Mouse (Mus musculus) embryonic facial prominence, embryonic 11.5 days (tissue): ENCODE measurements around the gene Tbc1d4. TPM values are rescaled to one million over a fixed set of nuclear protein-coding genes. Genes with fewer than 3 reads are reported as not detected.

ENCODE experiments used
- ATAC-seq: fragments of 200-750 bp; cut with Nextera tagmentation; replicated peaks from 2 replicates; pipeline ENCODE4 v1.8.0; 2017; ENCODE audit warnings: low read depth; ENCODE audit not compliant: insufficient number of reproducible peaks, low FRiP score, low TSS enrichment
- DNase-seq: peaks from one replicate; pipeline ENCODE4 v3.0.0-alpha.2; 2015; ENCODE audit warnings: low spot score
- H3K27ac ChIP-seq: fragments of 300-500 bp; sonication (generic); replicated peaks from 2 replicates; pipeline ENCODE4 v1.5.1; 2014; ENCODE audit warnings: mild to moderate bottlenecking, low read depth, low read length, control low read depth
- H3K27me3 ChIP-seq: fragments of 300-500 bp; sonication (generic); 2 replicates; pipeline ENCODE4 v1.6.1; 2014; ENCODE audit warnings: mild to moderate bottlenecking, low read length, moderate library complexity, mixed read lengths; ENCODE audit not compliant: control insufficient read depth, insufficient read depth
- H3K36me3 ChIP-seq: fragments of 300-500 bp; sonication (generic); replicated peaks from 2 replicates; pipeline ENCODE4 v1.6.1; 2014; ENCODE audit warnings: low read depth, mild to moderate bottlenecking, low read length, moderate library complexity, mixed read lengths; ENCODE audit not compliant: control insufficient read depth, insufficient read depth
- H3K4me1 ChIP-seq: fragments of 300-500 bp; sonication (generic); 2 replicates; pipeline ENCODE4 v1.6.1; 2014; ENCODE audit warnings: low read length, mixed read lengths; ENCODE audit not compliant: control insufficient read depth, insufficient read depth
- H3K4me2 ChIP-seq: fragments of 300-500 bp; sonication (generic); 2 replicates; pipeline ENCODE4 v1.6.1; 2014; ENCODE audit warnings: low read depth, mild to moderate bottlenecking, control low read depth, low read length, moderate library complexity
- H3K4me3 ChIP-seq: fragments of 300-500 bp; sonication (generic); 2 replicates; pipeline ENCODE4 v1.5.1; 2014; ENCODE audit warnings: low read depth, low read length, control low read depth
- H3K9ac ChIP-seq: fragments of 300-500 bp; sonication (generic); replicated peaks from 2 replicates; pipeline ENCODE4 v1.6.1; 2014; ENCODE audit warnings: mild to moderate bottlenecking, control low read depth, low read length
- H3K9me3 ChIP-seq: fragments of 300-500 bp; sonication (generic); replicated peaks from 2 replicates; pipeline ENCODE4 v1.6.1; 2016; ENCODE audit warnings: mild to moderate bottlenecking, low read length, inconsistent platforms, mixed read lengths; ENCODE audit not compliant: control insufficient read depth
- WGBS: fragments of 180-500 bp; shearing (Covaris S2); extraction: QIAGEN DNeasy Blood & Tissue Kit; methylation state at CpG from one replicate; pipeline ENCODE4 v1.1.7; 2014; 5-methylcytosine and 5-hydroxymethylcytosine counted together
- polyA plus RNA-seq: library from polyadenylated mRNA; unstranded; fragments of >200 nt; fragmentation: Nextera tagmentation; extraction: Ambion mirVana; gene quantifications from 2 replicates; pipeline ENCODE4 v1.2.1, GENCODE M21; 2014

Tbc1d4 gene
- polyA plus RNA-seq, 1 experiment from 2014 or later: 5.8 TPM

GRCm38 (mm10) chr14:101607631-101608518 is 1.1 kb downstream of the Tbc1d4 start:
- no peak overlapping the region for H3K27ac ChIP-seq
- no peaks in the 10 kb centered on the region for H3K9me3 ChIP-seq
- peaks cover 2% of the 10 kb centered on the region; the same call in 1 of the 2 replicates for H3K4me1 ChIP-seq
- no peaks in the 10 kb centered on the region for H3K36me3 ChIP-seq
- ATAC-seq: peak; percentile 49
- H3K4me3 ChIP-seq: peak overlapping the region; percentile 68
- peaks cover 2% of the 10 kb centered on the region; the same call in 1 of the 2 replicates for H3K27me3 ChIP-seq
- peak overlapping the region; percentile 70 for H3K9ac ChIP-seq
- peak; percentile 40 for DNase-seq
- peak overlapping the region; percentile 99 for H3K4me2 ChIP-seq
- under 1% methylated on average over 62 of the region's 62 CpGs for WGBS

GRCm38 (mm10) chr14:101605843-101606242 is 3.1 kb downstream of the Tbc1d4 start:
- Histone ChIP-seq H3K4me1 (peaks cover 2% of the 10 kb centered on the region; the same call in 1 of the 2 replicates), H3K27me3 (peaks cover 2% of the 10 kb centered on the region; the same call in 1 of the 2 replicates), H3K36me3 (no peaks in the 10 kb centered on the region), H3K9ac (no peak overlapping the region), H3K4me2 (no peak overlapping the region), H3K9me3 (no peaks in the 10 kb centered on the region), H3K27ac (no peak overlapping the region), H3K4me3 (no peak overlapping the region)
- no peak for DNase-seq
- no peak for ATAC-seq
- WGBS: 76% methylated on average over 2 of the region's 2 CpGs

- Histone ChIP-seq H3K27me3 (peaks cover under 1% of the 10 kb centered on the region; the same call in 1 of the 2 replicates), H3K9ac (no peak overlapping the region), H3K4me2 (no peak overlapping the region), H3K4me3 (no peak overlapping the region), H3K9me3 (no peaks in the 10 kb centered on the region), H3K4me1 (peaks cover 2% of the 10 kb centered on the region; the same call in 1 of the 2 replicates), H3K27ac (no peak overlapping the region), H3K36me3 (no peaks in the 10 kb centered on the region)
- DNase-seq (peak; percentile 10), ATAC-seq (no peak)
- 52% methylated on average over 3 of the region's 3 CpGs for WGBS
Measured at GRCm38 (mm10) chr14:101602851-101603250, 6.1 kb downstream of the Tbc1d4 start.

- Histone ChIP-seq H3K27ac (no peak overlapping the region), H3K9ac (no peak overlapping the region), H3K27me3 (no peaks in the 10 kb centered on the region), H3K4me2 (no peak overlapping the region), H3K36me3 (no peaks in the 10 kb centered on the region), H3K4me3 (no peak overlapping the region), H3K9me3 (no peaks in the 10 kb centered on the region), H3K4me1 (no peaks in the 10 kb centered on the region)
- 86% methylated on average over 11 of the region's 14 CpGs for WGBS
- 0 out of 2 replicates have a peak, but pooled peaks have one; percentile 39 for ATAC-seq
- no peak for DNase-seq
Measured at GRCm38 (mm10) chr14:101597096-101597715, 11.8 kb downstream of the Tbc1d4 start.

- no peak for DNase-seq
Measured at GRCm38 (mm10) chr14:101596691-101597090, 12.3 kb downstream of the Tbc1d4 start.

GRCm38 (mm10) chr14:101595301-101596080 is 13.5 kb downstream of the Tbc1d4 start:
- Histone ChIP-seq H3K4me1 (no peaks in the 10 kb centered on the region), H3K27ac (no peak overlapping the region), H3K4me3 (no peak overlapping the region), H3K9ac (no peak overlapping the region), H3K9me3 (no peaks in the 10 kb centered on the region), H3K36me3 (no peaks in the 10 kb centered on the region), H3K27me3 (no peaks in the 10 kb centered on the region), H3K4me2 (no peak overlapping the region)
- 93% methylated on average over 13 of the region's 13 CpGs for WGBS
- no peak for ATAC-seq
- no peak for DNase-seq

More at GRCm38 (mm10) chr14:101596691-101597090, 12.3 kb downstream of the Tbc1d4 start:
- Histone ChIP-seq H3K9ac (no peak overlapping the region), H3K27me3 (no peaks in the 10 kb centered on the region), H3K4me1 (no peaks in the 10 kb centered on the region), H3K4me2 (no peak overlapping the region), H3K27ac (no peak overlapping the region), H3K4me3 (no peak overlapping the region), H3K36me3 (no peaks in the 10 kb centered on the region), H3K9me3 (no peaks in the 10 kb centered on the region)
- no peak for ATAC-seq
- 94% methylated on average over 9 of the region's 9 CpGs for WGBS

DNA sequence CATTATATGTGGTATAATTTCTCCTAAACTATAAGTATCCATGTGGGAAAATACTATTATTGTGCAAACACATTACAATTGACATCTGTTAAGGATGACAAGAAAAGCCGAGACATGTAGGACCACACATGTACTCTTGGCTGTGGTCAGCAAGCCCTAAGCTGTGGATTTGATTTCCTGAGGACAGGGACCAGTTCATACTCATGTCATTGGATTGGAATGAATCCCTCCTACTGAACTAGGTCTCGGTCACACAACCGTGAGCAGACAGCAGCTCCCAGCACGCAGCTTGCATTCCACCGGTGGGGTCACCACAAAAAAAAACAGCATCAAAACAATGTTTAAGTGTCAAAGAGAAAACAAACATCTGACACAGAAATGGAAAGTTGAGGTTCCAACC is 15.0 kb downstream of the Tbc1d4 start:
- H3K27me3 ChIP-seq: no peaks in the 10 kb centered on the region
- no peak overlapping the region for H3K27ac ChIP-seq
- ATAC-seq (no peak), DNase-seq (no peak)
- H3K4me2 ChIP-seq: no peak overlapping the region
- H3K9ac ChIP-seq: no peak overlapping the region
- H3K4me3 ChIP-seq: no peak overlapping the region
- WGBS: 90% methylated on average over 5 of the region's 5 CpGs
- H3K9me3 ChIP-seq: no peaks in the 10 kb centered on the region
- no peaks in the 10 kb centered on the region for H3K4me1 ChIP-seq
- no peaks in the 10 kb centered on the region for H3K36me3 ChIP-seq
